Mouse (Mus musculus): ENCODE data around the gene Gemin7.

GRCm38 (mm10) chr7:19557086-19557485, 20.3 kb downstream of the Gemin7 start:
- TF ChIP-seq POLR2AphosphoS2 (IDR thresholded peaks at IDR 0.05; ENCODE audit: low read depth, low read length) (no peak), MAFK (IDR thresholded peaks at IDR 0.05; ENCODE audit: insufficient replicate concordance, low read length) (no peak), CTCF (conservative IDR thresholded peaks at IDR 0.05 in 1 of 2, IDR thresholded peaks at IDR 0.05 in 1 of 2; ENCODE audit: low read depth in 2 of 2, low read length in 2 of 2) (no peak), EP300 (IDR thresholded peaks at IDR 0.05; ENCODE audit: low read length) (no peak), CHD2 (IDR thresholded peaks at IDR 0.05; ENCODE audit: low read length) (no peak)

Measured in CH12.LX (cell line).